Mouse (Mus musculus) stomach, postnatal 0 days (tissue): Measurements from ENCODE around the gene Fbxw5.

Source experiments
- CTCF ChIP-seq: IDR thresholded peaks from 2 replicates; pipeline ENCODE4 v1.5.1; 2016; ENCODE audit warnings: antibody characterized with exemption, low read depth, mild to moderate bottlenecking, moderate library complexity
- EP300 ChIP-seq: optimal IDR thresholded peaks from 2 replicates; pipeline ENCODE3; 2016; ENCODE audit warnings: antibody characterized with exemption

DNA sequence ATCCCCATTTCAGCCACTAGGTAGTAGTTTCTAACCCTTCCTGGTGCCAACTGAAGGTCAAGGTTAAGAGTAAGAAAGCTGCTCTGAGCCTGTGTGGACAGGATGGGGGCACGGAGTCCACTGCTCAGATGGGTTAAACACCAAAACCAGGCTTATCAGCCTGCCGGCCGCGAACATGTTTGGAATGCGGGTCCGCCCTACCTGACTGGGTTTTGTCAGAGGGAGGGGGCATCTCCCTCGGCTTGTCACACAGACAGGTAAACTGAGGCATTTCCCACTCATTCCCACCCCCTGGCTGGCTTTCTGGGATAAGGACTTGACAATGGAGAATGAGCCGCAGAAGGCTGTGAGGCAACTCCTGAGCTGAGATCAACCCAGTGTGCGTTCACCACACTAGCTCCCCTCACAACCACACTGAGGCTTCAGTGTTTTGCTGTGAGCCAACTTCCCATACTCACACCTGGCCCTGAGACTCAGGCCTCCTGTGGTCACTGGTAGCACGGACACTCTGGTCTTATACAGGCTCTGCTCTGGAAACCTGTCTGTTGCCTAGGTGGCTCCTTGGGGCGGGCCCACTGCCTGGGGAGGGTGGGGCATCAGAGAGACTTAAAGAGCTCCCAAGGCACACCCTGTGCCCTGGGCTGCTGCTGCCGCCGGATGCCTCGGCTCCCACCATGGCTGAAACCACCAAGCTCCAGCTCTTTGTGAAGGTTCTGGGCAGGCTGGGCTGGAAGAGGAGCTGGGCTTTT lies 44.2 kb upstream of the Fbxw5 start, which contains the start of gene Clic3:
- TF ChIP-seq CTCF, result 0 out of 2 replicates have a peak, but pooled peaks have one; percentile 8
- no peak for TF ChIP-seq EP300
